ENCODE assay signal across 21 mouse cellular contexts in genomic region chr16:91794306-91794705, GRCm38 (mm10).
DNase-seq lines count a peak whose midpoint lies in the region; ATAC-seq and TF ChIP-seq lines count a peak whose summit lies in the region.
"Had no signal": no experiment of that assay in that cellular context is flagged by ENCODE, and none has a peak within 500 bp of the region (broad histone marks: within the 10 kb centered on the region; RNA-seq: fewer than 3 reads in every experiment).

No protein-coding gene starts in this region.

- intact Hi-C loops in left cerebral cortex, adult 2 months (cut with DNase I) = no loop called here

- H3K4me1 ChIP-seq in heart, embryonic 13.5 days = peaks cover 56% of the 10 kb centered on the region
- H3K4me1 ChIP-seq: embryonic facial prominence, embryonic 10.5 days had no signal

- no peaks in the 10 kb centered on the region for H3K9me3 ChIP-seq in heart, embryonic 13.5 days
- H3K9me3 ChIP-seq: embryonic facial prominence, embryonic 10.5 days; limb, embryonic 10.5 days; midbrain, embryonic 13.5 days had no signal

- 64% methylated on average over 7 of the region's 7 CpGs for WGBS in heart, embryonic 13.5 days

- no peak overlapping the region for H3K4me3 ChIP-seq in heart, embryonic 13.5 days
- no peak overlapping the region for H3K4me3 ChIP-seq in left cerebral cortex, adult 2 months
- H3K4me3 ChIP-seq: embryonic facial prominence, embryonic 10.5 days; erythroblast, embryonic 14.5 days; limb, embryonic 10.5 days; midbrain, embryonic 13.5 days had no signal

- ATAC-seq in heart, embryonic 13.5 days (ENCODE audit: extremely low read depth, insufficient number of reproducible peaks, low FRiP score, low TSS enrichment) = no peak
- ATAC-seq in erythroblast, adult 5-6 weeks (replicated peaks; ENCODE audit: low FRiP score, poor library complexity, severe bottlenecking) = peak; percentile 30; the same call in 1 of the 2 replicates
- ATAC-seq: forebrain, embryonic 14.5 days; hindbrain, embryonic 16.5 days; midbrain, embryonic 13.5 days had no signal

- no peak for DNase-seq in heart, adult 8-10 months (ENCODE audit: low spot score)
- DNase-seq in 416B (ENCODE audit: low read depth) = peak; percentile 80
- DNase-seq in CD4-positive helper T cell, adult 2 months (ENCODE audit: low read depth, low spot score) = peak; percentile 10
- DNase-seq in kidney, postnatal 25 days = no peak
- DNase-seq in left cerebral cortex, adult 2 months (ENCODE audit: extremely low spot score in 1 of 2, low spot score in 2 of 2) = no peak
- no peak for DNase-seq in right cerebral cortex, postnatal 4 days
- DNase-seq: cerebellum, adult 11 months; cerebellum, postnatal 25 days; kidney, adult 11 months; lung, adult 2 months; lung, postnatal 4 days; right cerebral cortex, postnatal 25 days had no signal

- H3K27me3 ChIP-seq in heart, embryonic 13.5 days (replicated peaks) = no peaks in the 10 kb centered on the region
- H3K27me3 ChIP-seq: midbrain, embryonic 13.5 days had no signal

- no peak overlapping the region; the same call in 1 of the 2 replicates for H3K9ac ChIP-seq in heart, embryonic 13.5 days
- H3K9ac ChIP-seq: midbrain, embryonic 13.5 days had no signal

- H3K4me2 ChIP-seq in heart, embryonic 13.5 days = peak overlapping the region; percentile 50
- H3K4me2 ChIP-seq: midbrain, embryonic 13.5 days had no signal

- no peak for TF ChIP-seq CTCF in left cerebral cortex, adult 2 months (IDR thresholded peaks at IDR 0.05)

- peaks cover 28% of the 10 kb centered on the region for H3K36me3 ChIP-seq in heart, embryonic 13.5 days

- H3K27ac ChIP-seq in heart, embryonic 13.5 days (replicated peaks) = peak overlapping the region; percentile 83
- no peak overlapping the region for H3K27ac ChIP-seq in left cerebral cortex, adult 2 months
- H3K27ac ChIP-seq: embryonic facial prominence, embryonic 10.5 days; kidney, postnatal 0 days; limb, embryonic 10.5 days; midbrain, embryonic 13.5 days had no signal

Comparison
In these comparisons a context has a peak if more than half of its experiments do, and no peak if none do; other contexts are left out.
1. DNase-seq: peak in 416B (single experiment) and CD4-positive helper T cell, adult 2 months (single experiment); none in heart, adult 8-10 months (single experiment), kidney, postnatal 25 days (0 of 2), left cerebral cortex, adult 2 months (0 of 2) and right cerebral cortex, postnatal 4 days (single experiment).